Mouse (Mus musculus): Measurements from ENCODE around the gene Ifitm3. TPM values are rescaled to one million over a fixed set of nuclear protein-coding genes. Genes with fewer than 3 reads are reported as not detected.
A peak's percentile ranks its signal among the peaks of the same experiment; 100 is the strongest.

The Ifitm3 gene
- polyA plus RNA-seq, 1 experiment, result 397 TPM

DNA sequence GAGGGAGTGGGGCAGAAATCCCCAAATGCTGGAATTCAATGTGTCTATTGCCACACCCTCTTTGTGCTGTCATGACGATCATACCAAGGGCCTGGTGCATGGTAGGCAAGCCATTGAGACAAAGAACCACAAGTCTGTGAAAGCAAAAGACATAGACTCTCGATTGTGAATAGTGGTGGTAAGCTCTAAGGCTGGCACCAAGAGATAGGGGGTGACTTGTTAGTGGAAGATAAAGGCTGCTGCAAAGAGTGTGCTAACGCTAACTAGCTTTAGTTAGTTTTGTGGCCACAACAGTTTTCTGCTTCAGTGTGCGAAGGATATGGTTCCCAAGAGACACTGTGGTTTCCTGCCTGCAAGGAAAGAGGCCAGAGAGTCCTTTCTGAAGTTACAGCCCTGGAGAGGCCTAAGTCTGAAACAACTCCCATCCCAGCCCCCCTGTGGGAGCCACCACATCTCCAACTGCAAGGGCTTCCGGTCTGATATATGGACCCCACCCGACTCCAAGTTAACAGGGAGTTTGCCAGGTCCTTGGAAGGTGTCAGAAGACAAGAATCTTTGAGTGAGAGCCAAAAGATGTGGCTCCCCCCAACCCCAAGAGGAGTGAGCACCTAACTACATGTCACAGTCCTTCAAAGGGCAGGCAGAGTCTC is 36.5 kb upstream of the Ifitm3 start:
- Histone ChIP-seq H3K4me3 (ENCODE audit: control insufficient read depth, insufficient read depth, low read length) (no peak overlapping the region), H3K4me1 (replicated peaks; ENCODE audit: control insufficient read depth, insufficient read depth, low read length) (peaks cover 23% of the 10 kb centered on the region), H3K27ac (ENCODE audit: control insufficient read depth, insufficient read depth, low read length) (peak overlapping the region; percentile 12; the same call in 1 of the 2 replicates), H3K27me3 (ENCODE audit: control insufficient read depth, insufficient read depth, low read length) (no peaks in the 10 kb centered on the region), H3K36me3 (ENCODE audit: control insufficient read depth, insufficient read depth, low read length) (no peaks in the 10 kb centered on the region)
- 10% methylated on average over 6 of the region's 6 CpGs for WGBS
- DNase-seq, result no peak
- no peak for TF ChIP-seq CTCF (IDR thresholded peaks at IDR 0.05; ENCODE audit: borderline replicate concordance, control insufficient read depth, extremely low read depth, insufficient read depth, low read length, poor library complexity)
- no peak for TF ChIP-seq POLR2A (IDR thresholded peaks at IDR 0.05; ENCODE audit: control insufficient read depth, extremely low read depth, insufficient read depth, low read length, poor library complexity)

DNA sequence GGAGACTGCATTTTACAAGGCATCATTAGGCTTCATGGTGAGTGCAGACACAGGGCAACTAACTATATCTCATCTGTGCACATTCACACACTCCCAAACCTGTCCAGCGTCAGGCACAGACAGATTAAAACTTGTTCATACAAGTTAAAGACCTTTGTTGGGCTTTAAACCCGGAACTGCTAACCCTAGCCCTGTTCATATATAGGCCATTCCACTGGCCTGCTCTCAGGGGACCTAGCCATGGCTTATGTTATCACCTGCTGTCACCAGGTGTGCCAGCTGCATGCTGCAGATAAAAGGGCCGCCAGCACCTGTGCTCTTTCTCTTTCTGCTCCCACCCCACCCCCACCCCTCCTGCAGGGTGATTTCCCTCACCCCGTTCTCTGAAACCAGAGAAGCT is 32.0 kb upstream of the Ifitm3 start:
- Histone ChIP-seq H3K4me3 (ENCODE audit: control insufficient read depth, insufficient read depth, low read length) (no peak overlapping the region), H3K27ac (ENCODE audit: control insufficient read depth, insufficient read depth, low read length) (no peak overlapping the region), H3K4me1 (replicated peaks; ENCODE audit: control insufficient read depth, insufficient read depth, low read length) (peaks cover 26% of the 10 kb centered on the region), H3K36me3 (ENCODE audit: control insufficient read depth, insufficient read depth, low read length) (no peaks in the 10 kb centered on the region), H3K27me3 (ENCODE audit: control insufficient read depth, insufficient read depth, low read length) (no peaks in the 10 kb centered on the region)
- WGBS, result 60% methylated on average over 4 of the region's 4 CpGs
- DNase-seq, result no peak
- TF ChIP-seq CTCF (IDR thresholded peaks at IDR 0.05; ENCODE audit: borderline replicate concordance, control insufficient read depth, extremely low read depth, insufficient read depth, low read length, poor library complexity) (no peak), POLR2A (IDR thresholded peaks at IDR 0.05; ENCODE audit: control insufficient read depth, extremely low read depth, insufficient read depth, low read length, poor library complexity) (no peak)

DNA sequence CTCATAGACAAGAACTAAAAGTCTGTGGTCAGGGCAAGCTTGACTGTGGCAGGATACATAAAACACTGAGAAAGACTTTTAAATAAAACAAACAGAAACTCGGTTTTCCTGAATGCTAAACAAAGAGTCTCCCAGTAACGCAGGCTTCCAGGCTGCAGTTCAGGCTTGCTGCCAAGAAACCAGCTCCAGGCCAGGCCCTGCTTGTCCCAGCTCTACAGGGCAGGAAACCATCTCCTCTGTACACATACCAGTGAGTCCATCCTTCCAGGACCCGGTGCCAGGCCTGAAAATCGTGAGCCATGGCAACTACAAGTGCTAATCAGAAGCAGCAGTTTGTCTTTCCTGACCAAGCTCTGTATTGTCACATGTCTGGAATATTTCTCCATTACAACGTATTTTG is 31.1 kb upstream of the Ifitm3 start:
- WGBS, result 20% methylated on average over 5 of the region's 5 CpGs
- no peaks in the 10 kb centered on the region for H3K36me3 ChIP-seq (ENCODE audit: control insufficient read depth, insufficient read depth, low read length)
- no peak for DNase-seq
- peaks cover 21% of the 10 kb centered on the region for H3K4me1 ChIP-seq (replicated peaks; ENCODE audit: control insufficient read depth, insufficient read depth, low read length)
- no peak for TF ChIP-seq CTCF (IDR thresholded peaks at IDR 0.05; ENCODE audit: borderline replicate concordance, control insufficient read depth, extremely low read depth, insufficient read depth, low read length, poor library complexity)
- TF ChIP-seq POLR2A (IDR thresholded peaks at IDR 0.05; ENCODE audit: control insufficient read depth, extremely low read depth, insufficient read depth, low read length, poor library complexity), result no peak
- H3K27ac ChIP-seq (ENCODE audit: control insufficient read depth, insufficient read depth, low read length), result no peak overlapping the region
- H3K27me3 ChIP-seq (ENCODE audit: control insufficient read depth, insufficient read depth, low read length), result no peaks in the 10 kb centered on the region
- H3K4me3 ChIP-seq (ENCODE audit: control insufficient read depth, insufficient read depth, low read length), result no peak overlapping the region

DNA sequence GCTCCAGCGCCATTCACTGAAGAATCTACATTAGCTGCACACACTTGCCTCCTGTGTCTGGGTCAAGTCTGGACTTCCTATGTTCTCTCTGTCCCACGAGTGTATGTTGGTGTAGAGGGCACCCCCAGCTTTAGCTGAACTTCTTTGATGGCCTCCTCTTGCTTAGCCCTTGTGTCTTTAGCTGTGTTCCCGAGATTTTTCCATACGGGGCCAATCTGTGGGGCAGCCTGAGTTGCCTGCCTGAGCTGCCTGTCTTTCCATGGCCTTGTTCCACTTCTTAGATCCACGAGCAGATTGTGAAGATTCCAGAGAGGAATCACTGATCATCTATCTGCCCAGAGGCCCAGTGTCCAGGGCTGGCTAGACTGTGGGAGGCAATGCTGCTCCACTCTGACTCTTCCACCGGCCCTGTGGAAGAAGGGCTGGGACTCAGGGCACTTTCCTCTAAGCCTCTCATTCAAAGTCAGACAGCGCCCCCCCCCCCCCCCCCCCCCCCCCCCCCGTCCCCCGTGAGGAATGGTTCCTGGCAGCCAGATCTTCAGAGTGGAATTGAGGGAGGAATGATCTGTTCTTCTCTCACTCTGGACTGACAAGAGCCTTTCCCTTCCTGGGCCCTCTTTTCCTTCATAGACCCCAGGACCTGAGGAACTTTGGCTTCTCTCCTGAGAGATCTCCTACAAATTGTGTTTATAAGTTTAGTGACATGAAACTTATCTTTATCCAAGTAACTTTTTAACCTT is 30.5 kb upstream of the Ifitm3 start:
- Histone ChIP-seq H3K4me1 (replicated peaks; ENCODE audit: control insufficient read depth, insufficient read depth, low read length) (peaks cover 21% of the 10 kb centered on the region), H3K27me3 (ENCODE audit: control insufficient read depth, insufficient read depth, low read length) (no peaks in the 10 kb centered on the region), H3K4me3 (ENCODE audit: control insufficient read depth, insufficient read depth, low read length) (no peak overlapping the region), H3K36me3 (ENCODE audit: control insufficient read depth, insufficient read depth, low read length) (no peaks in the 10 kb centered on the region), H3K27ac (ENCODE audit: control insufficient read depth, insufficient read depth, low read length) (no peak overlapping the region)
- DNase-seq, result no peak
- WGBS, result 78% methylated on average over 7 of the region's 9 CpGs
- TF ChIP-seq CTCF (IDR thresholded peaks at IDR 0.05; ENCODE audit: borderline replicate concordance, control insufficient read depth, extremely low read depth, insufficient read depth, low read length, poor library complexity) (no peak), POLR2A (IDR thresholded peaks at IDR 0.05; ENCODE audit: control insufficient read depth, extremely low read depth, insufficient read depth, low read length, poor library complexity) (no peak)

DNA sequence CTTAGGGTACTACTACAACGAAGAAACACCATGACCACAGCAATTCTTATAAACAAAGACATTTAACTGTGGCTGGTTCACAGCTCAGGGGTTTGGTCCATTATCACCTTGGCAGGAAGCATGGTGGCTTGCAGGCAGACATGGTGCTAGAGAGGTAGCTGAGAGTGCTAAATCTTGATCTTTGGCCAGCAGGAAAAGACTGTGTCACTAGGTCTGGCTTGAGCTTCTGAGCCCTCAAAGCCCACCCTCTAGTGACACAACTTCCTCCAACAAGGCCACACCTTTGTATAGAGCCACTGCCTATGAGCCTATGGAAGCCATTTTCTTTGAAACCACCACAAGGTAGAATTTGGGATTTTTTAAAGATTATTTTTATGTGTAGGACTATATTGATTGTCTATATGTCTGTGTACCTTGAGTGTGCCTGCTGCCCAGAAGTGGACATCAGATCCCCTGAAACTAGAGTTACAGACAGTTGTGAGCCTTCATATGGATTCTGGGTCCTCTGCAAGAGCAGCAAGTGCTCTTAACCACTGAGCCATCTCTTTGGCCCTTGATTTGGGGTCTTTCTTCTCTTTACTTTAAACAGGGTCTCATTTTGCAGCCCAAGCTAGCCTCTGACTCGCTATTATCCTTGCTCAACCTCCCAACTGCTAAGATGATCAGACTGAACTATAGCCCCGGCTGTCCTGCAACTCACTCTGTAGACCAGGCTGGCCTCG is 29.0 kb upstream of the Ifitm3 start:
- no peaks in the 10 kb centered on the region for H3K36me3 ChIP-seq (ENCODE audit: control insufficient read depth, insufficient read depth, low read length)
- 89% methylated on average over 4 of the region's 4 CpGs for WGBS
- H3K27ac ChIP-seq (ENCODE audit: control insufficient read depth, insufficient read depth, low read length), result no peak overlapping the region
- no peak for TF ChIP-seq POLR2A (IDR thresholded peaks at IDR 0.05; ENCODE audit: control insufficient read depth, extremely low read depth, insufficient read depth, low read length, poor library complexity)
- no peak for TF ChIP-seq CTCF (IDR thresholded peaks at IDR 0.05; ENCODE audit: borderline replicate concordance, control insufficient read depth, extremely low read depth, insufficient read depth, low read length, poor library complexity)
- DNase-seq, result no peak
- peaks cover 21% of the 10 kb centered on the region for H3K4me1 ChIP-seq (replicated peaks; ENCODE audit: control insufficient read depth, insufficient read depth, low read length)
- no peaks in the 10 kb centered on the region for H3K27me3 ChIP-seq (ENCODE audit: control insufficient read depth, insufficient read depth, low read length)
- H3K4me3 ChIP-seq (ENCODE audit: control insufficient read depth, insufficient read depth, low read length), result no peak overlapping the region

Data from thymus, adult 2 months (tissue).